Mouse (Mus musculus): ENCODE measurements around the gene Itsn2.

GRCm38 (mm10) chr12:4624201-4624600 lies 31.8 kb downstream of the Itsn2 start:
- TF ChIP-seq CTCF (IDR thresholded peaks at IDR 0.05; ENCODE audit: control insufficient read depth, insufficient read depth, insufficient replicate concordance, low read depth, low read length): no peak
- no peak for TF ChIP-seq POLR2A (IDR thresholded peaks at IDR 0.05; ENCODE audit: control insufficient read depth, low read depth, low read length)
